25 mouse cellular contexts compared by ENCODE assay signal in the genomic region with DNA sequence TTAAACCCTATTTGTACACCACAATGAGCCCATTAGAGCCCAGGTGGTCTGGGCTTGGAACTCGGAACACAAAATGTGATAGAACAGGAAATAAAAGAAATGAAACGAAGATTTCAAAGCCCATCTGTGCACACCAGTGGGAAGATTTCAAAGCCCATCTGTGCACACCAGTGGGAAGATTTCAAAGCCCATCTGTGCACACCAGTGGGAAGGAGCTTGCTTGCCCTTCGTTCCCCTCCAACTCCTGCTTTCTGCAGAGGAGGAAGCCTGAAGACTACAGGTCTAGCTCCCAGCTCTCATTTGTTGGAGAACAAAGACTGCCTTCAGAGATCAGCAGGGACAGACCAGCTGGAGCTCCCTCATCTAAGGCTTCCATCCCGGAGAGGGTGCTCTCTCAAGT. TPM values are rescaled to one million over a fixed set of nuclear protein-coding genes. Genes with fewer than 3 reads are reported as not detected.
DNase-seq lines count a peak whose midpoint lies in the region; ATAC-seq and TF ChIP-seq lines count a peak whose summit lies in the region.
"Not testable (repeated sequence)": the region's sequence is repeated elsewhere in the genome, so short reads cannot be mapped to it uniquely, and the experiment has no call there.
"Had no signal": no experiment of that assay in that cellular context is flagged by ENCODE, and none has a peak within 500 bp of the region (broad histone marks: within the 10 kb centered on the region; RNA-seq: fewer than 3 reads in every experiment).

No protein-coding gene starts in this region.

- H3K9me3 ChIP-seq in forebrain, embryonic 16.5 days (ENCODE audit: control insufficient read depth, low read length); heart, embryonic 12.5 days (replicated peaks); hindbrain, postnatal 0 days (ENCODE audit: low read length); neural tube, embryonic 15.5 days (replicated peaks): not testable (repeated sequence)

- not testable (repeated sequence) for H3K4me2 ChIP-seq in forebrain, embryonic 16.5 days (ENCODE audit: low read length); hindbrain, postnatal 0 days (ENCODE audit: low read depth, low read length); neural tube, embryonic 15.5 days
- peak overlapping the region; percentile 34; the same call in 1 of the 2 replicates for H3K4me2 ChIP-seq in heart, embryonic 12.5 days

- not testable (repeated sequence) for H3K4me3 ChIP-seq in forebrain, embryonic 16.5 days (replicated peaks; ENCODE audit: low read length); heart, embryonic 12.5 days; hindbrain, postnatal 0 days (ENCODE audit: low read length); neural tube, embryonic 15.5 days (replicated peaks)
- peak overlapping the region; percentile 23; the same call in 1 of the 2 replicates for H3K4me3 ChIP-seq in spleen, adult 2 months (ENCODE audit: extremely low read depth, insufficient read depth, insufficient read length)

- WGBS in forebrain, embryonic 16.5 days = 19% methylated on average over 4 of the region's 4 CpGs
- WGBS in heart, embryonic 12.5 days = 54% methylated on average over 4 of the region's 4 CpGs
- WGBS in hindbrain, postnatal 0 days = 32% methylated on average over 4 of the region's 4 CpGs
- 44% methylated on average over 4 of the region's 4 CpGs for WGBS in neural tube, embryonic 15.5 days
- WGBS in spleen, adult 2 months = 49% methylated on average over 4 of the region's 4 CpGs

- H3K27ac ChIP-seq in forebrain, embryonic 16.5 days (ENCODE audit: low read length); heart, embryonic 12.5 days (ENCODE audit: poor library complexity, severe bottlenecking); hindbrain, postnatal 0 days; neural tube, embryonic 15.5 days (replicated peaks); spleen, adult 2 months (ENCODE audit: insufficient read depth, low read length): not testable (repeated sequence)

- not testable (repeated sequence) for H3K9ac ChIP-seq in forebrain, embryonic 16.5 days (replicated peaks; ENCODE audit: low read depth, low read length); heart, embryonic 12.5 days; hindbrain, postnatal 0 days (replicated peaks; ENCODE audit: low read length); neural tube, embryonic 15.5 days (replicated peaks)

- H3K4me1 ChIP-seq in forebrain, embryonic 16.5 days (replicated peaks; ENCODE audit: control insufficient read depth, insufficient read depth, low read length); heart, embryonic 12.5 days (replicated peaks); hindbrain, postnatal 0 days (ENCODE audit: insufficient read depth, low read length); neural tube, embryonic 15.5 days; spleen, adult 2 months (ENCODE audit: control insufficient read depth, insufficient read depth, insufficient read length): not testable (repeated sequence)

- not testable (repeated sequence) for H3K36me3 ChIP-seq in forebrain, embryonic 16.5 days (ENCODE audit: control insufficient read depth, insufficient read depth); heart, embryonic 12.5 days; hindbrain, postnatal 0 days (ENCODE audit: insufficient read depth, low read length); neural tube, embryonic 15.5 days; spleen, adult 2 months (ENCODE audit: control insufficient read depth, insufficient read depth, low read length)

- not testable (repeated sequence) for TF ChIP-seq CTCF in hindbrain, postnatal 0 days (IDR thresholded peaks at IDR 0.05; ENCODE audit: low read depth); spleen, adult 2 months (IDR thresholded peaks at IDR 0.05; ENCODE audit: extremely low read depth, insufficient read depth, insufficient read length, insufficient replicate concordance)

- H3K27me3 ChIP-seq in forebrain, embryonic 16.5 days (replicated peaks; ENCODE audit: control insufficient read depth, insufficient read depth, low read length); heart, embryonic 12.5 days (replicated peaks); hindbrain, postnatal 0 days (ENCODE audit: insufficient read depth, low read length); neural tube, embryonic 15.5 days (replicated peaks); spleen, adult 2 months (ENCODE audit: control insufficient read depth, insufficient read depth, low read length): not testable (repeated sequence)

- ATAC-seq in forebrain, embryonic 16.5 days = 0 out of 2 replicates have a peak, but pooled peaks have one; percentile 23
- not testable (repeated sequence) for ATAC-seq in heart, embryonic 12.5 days (ENCODE audit: insufficient number of reproducible peaks, low FRiP score)
- peak; percentile 39; the same call in 1 of the 2 replicates for ATAC-seq in hindbrain, postnatal 0 days
- peak; percentile 50; the same call in 1 of the 2 replicates for ATAC-seq in neural tube, embryonic 15.5 days (ENCODE audit: low FRiP score)

- TF ChIP-seq POLR2A in spleen, adult 2 months (IDR thresholded peaks at IDR 0.05; ENCODE audit: low read depth, low read length) = not testable (repeated sequence)

- DNase-seq in hindbrain, postnatal 0 days (ENCODE audit: low spot score); spleen, adult 2 months (ENCODE audit: low read depth in 1 of 2, low spot score in 2 of 2): not testable (repeated sequence)
- DNase-seq in layer of hippocampus, adult 8-10 months (ENCODE audit: low spot score in 2 of 2) = peak; percentile 30 to 48
- peak; percentile 12 to 47 for DNase-seq in layer of hippocampus, postnatal 36 days

RNA-seq across cellular contexts. Expression of gene Rnase2b, which starts 10.9 kb away (rescaled TPM):
- not detected in 2 replicates for polyA plus RNA-seq in forebrain, embryonic 16.5 days (2015; fragmentation: Nextera tagmentation; extraction: Ambion mirVana)
- not detected in 2 replicates for polyA plus RNA-seq in heart, embryonic 12.5 days (2016; fragmentation: Nextera tagmentation; extraction: Ambion mirVana)
- not detected in 2 replicates for total RNA-seq in hindbrain, postnatal 0 days (2014; rRNA removed)
- not detected in 2 replicates for polyA plus RNA-seq in hindbrain, postnatal 0 days (2015; fragmentation: Nextera tagmentation; extraction: Ambion mirVana)
- under 1 TPM in 1 of 4 experiments, not detected in 3; 0.74 TPM for total RNA-seq in layer of hippocampus, adult 8-10 months (2022)
- total RNA-seq in layer of hippocampus, postnatal 36 days (2021) = not detected
- polyA plus RNA-seq in neural tube, embryonic 15.5 days (2015; fragmentation: Nextera tagmentation; extraction: Ambion mirVana) = not detected in 2 replicates
- not detected in 2 replicates for polyA plus RNA-seq in spleen, adult 2 months (2012; rRNA removed)
- total RNA-seq: adrenal gland, adult 8-10 months; gastrocnemius, postnatal 36 days; heart, adult 2 months; hematopoietic stem cell, adult 5-6 weeks; liver, adult 2 months; midbrain, postnatal 0 days; neutrophil, adult 5-6 weeks had no signal
- polyA plus RNA-seq: activated CD4-positive, CD25-positive, alpha-beta regulatory T cell, adult 4 months; C2C12; cerebellum, adult 2 months; embryonic facial prominence, embryonic 13.5 days; erythroblast, embryonic 14.5 days; forebrain, embryonic 12.5 days; heart, adult 2 months; heart, postnatal 0 days; kidney, embryonic 16.5 days; limb, embryonic 11.5 days; liver, adult 2 months; midbrain, embryonic 11.5 days; midbrain, postnatal 0 days; stomach, embryonic 15.5 days had no signal

RNA-seq across cellular contexts. Expression of gene Ang2, which starts 26.0 kb away (rescaled TPM):
- not detected in 2 replicates for polyA plus RNA-seq in forebrain, embryonic 16.5 days (2015; fragmentation: Nextera tagmentation; extraction: Ambion mirVana)
- polyA plus RNA-seq in heart, embryonic 12.5 days (2016; fragmentation: Nextera tagmentation; extraction: Ambion mirVana) = not detected in 2 replicates
- total RNA-seq in hindbrain, postnatal 0 days (2014; rRNA removed) = not detected in 2 replicates
- polyA plus RNA-seq in hindbrain, postnatal 0 days (2015; fragmentation: Nextera tagmentation; extraction: Ambion mirVana) = not detected in 2 replicates
- not detected for total RNA-seq in layer of hippocampus, adult 8-10 months (2022)
- not detected for total RNA-seq in layer of hippocampus, postnatal 36 days (2021)
- not detected in 2 replicates for polyA plus RNA-seq in neural tube, embryonic 15.5 days (2015; fragmentation: Nextera tagmentation; extraction: Ambion mirVana)
- polyA plus RNA-seq in spleen, adult 2 months (2012; rRNA removed) = 0.09 TPM in 1 of 2 replicates, not detected in the other
- total RNA-seq: adrenal gland, adult 8-10 months; gastrocnemius, postnatal 36 days; heart, adult 2 months; hematopoietic stem cell, adult 5-6 weeks; liver, adult 2 months; midbrain, postnatal 0 days; neutrophil, adult 5-6 weeks had no signal
- polyA plus RNA-seq: activated CD4-positive, CD25-positive, alpha-beta regulatory T cell, adult 4 months; cerebellum, adult 2 months; embryonic facial prominence, embryonic 13.5 days; erythroblast, embryonic 14.5 days; forebrain, embryonic 12.5 days; heart, adult 2 months; heart, postnatal 0 days; kidney, embryonic 16.5 days; limb, embryonic 11.5 days; liver, adult 2 months; midbrain, embryonic 11.5 days; midbrain, postnatal 0 days; stomach, embryonic 15.5 days had no signal

RNA-seq across cellular contexts. Expression of gene Rnase1, which starts 26.4 kb away (rescaled TPM):
- 0.50 TPM in 1 of 2 replicates, not detected in the other for polyA plus RNA-seq in forebrain, embryonic 16.5 days (2015; fragmentation: Nextera tagmentation; extraction: Ambion mirVana)
- 0.19 TPM in 1 of 2 replicates, not detected in the other for polyA plus RNA-seq in heart, embryonic 12.5 days (2016; fragmentation: Nextera tagmentation; extraction: Ambion mirVana)
- total RNA-seq in hindbrain, postnatal 0 days (2014; rRNA removed) = 0.16 and 0.18 TPM in 2 replicates
- 1.6 and 2.4 TPM in 2 replicates for polyA plus RNA-seq in hindbrain, postnatal 0 days (2015; fragmentation: Nextera tagmentation; extraction: Ambion mirVana)
- 1 to 10 TPM; 2.7 to 5.0 (median 3.1) TPM for total RNA-seq in layer of hippocampus, adult 8-10 months (2022)
- 1 to 10 TPM; 1.3 to 2.1 TPM for total RNA-seq in layer of hippocampus, postnatal 36 days (2021)
- polyA plus RNA-seq in neural tube, embryonic 15.5 days (2015; fragmentation: Nextera tagmentation; extraction: Ambion mirVana) = 1.1 and 1.5 TPM in 2 replicates
- 1,669 and 1,717 TPM in 2 replicates for polyA plus RNA-seq in spleen, adult 2 months (2012; rRNA removed)
- total RNA-seq: gastrocnemius, postnatal 36 days; hematopoietic stem cell, adult 5-6 weeks; neutrophil, adult 5-6 weeks had no signal
- polyA plus RNA-seq: activated CD4-positive, CD25-positive, alpha-beta regulatory T cell, adult 4 months; C2C12; embryonic facial prominence, embryonic 13.5 days; erythroblast, embryonic 14.5 days; forebrain, embryonic 12.5 days; midbrain, embryonic 11.5 days had no signal

RNA-seq across cellular contexts. Expression of gene Ear14, which starts 30.2 kb away (rescaled TPM):
- polyA plus RNA-seq in forebrain, embryonic 16.5 days (2015; fragmentation: Nextera tagmentation; extraction: Ambion mirVana) = not detected in 2 replicates
- not detected in 2 replicates for polyA plus RNA-seq in heart, embryonic 12.5 days (2016; fragmentation: Nextera tagmentation; extraction: Ambion mirVana)
- not detected in 2 replicates for total RNA-seq in hindbrain, postnatal 0 days (2014; rRNA removed)
- not detected in 2 replicates for polyA plus RNA-seq in hindbrain, postnatal 0 days (2015; fragmentation: Nextera tagmentation; extraction: Ambion mirVana)
- total RNA-seq in layer of hippocampus, adult 8-10 months (2022) = not detected
- under 1 TPM in 1 of 2 experiments, not detected in 1; 0.37 TPM for total RNA-seq in layer of hippocampus, postnatal 36 days (2021)
- not detected in 2 replicates for polyA plus RNA-seq in neural tube, embryonic 15.5 days (2015; fragmentation: Nextera tagmentation; extraction: Ambion mirVana)
- not detected in 2 replicates for polyA plus RNA-seq in spleen, adult 2 months (2012; rRNA removed)
- total RNA-seq: adrenal gland, adult 8-10 months; gastrocnemius, postnatal 36 days; heart, adult 2 months; hematopoietic stem cell, adult 5-6 weeks; liver, adult 2 months; midbrain, postnatal 0 days; neutrophil, adult 5-6 weeks had no signal
- polyA plus RNA-seq: activated CD4-positive, CD25-positive, alpha-beta regulatory T cell, adult 4 months; C2C12; cerebellum, adult 2 months; embryonic facial prominence, embryonic 13.5 days; erythroblast, embryonic 14.5 days; forebrain, embryonic 12.5 days; heart, adult 2 months; heart, postnatal 0 days; kidney, embryonic 16.5 days; limb, embryonic 11.5 days; liver, adult 2 months; midbrain, embryonic 11.5 days; midbrain, postnatal 0 days; stomach, embryonic 15.5 days had no signal

RNA-seq across cellular contexts. Expression of gene Rnase6, which starts 49.2 kb away (rescaled TPM):
- 0.22 and 0.77 TPM in 2 replicates for polyA plus RNA-seq in forebrain, embryonic 16.5 days (2015; fragmentation: Nextera tagmentation; extraction: Ambion mirVana)
- 0.29 TPM in 1 of 2 replicates, not detected in the other for polyA plus RNA-seq in heart, embryonic 12.5 days (2016; fragmentation: Nextera tagmentation; extraction: Ambion mirVana)
- 0.52 and 1.3 TPM in 2 replicates for total RNA-seq in hindbrain, postnatal 0 days (2014; rRNA removed)
- polyA plus RNA-seq in hindbrain, postnatal 0 days (2015; fragmentation: Nextera tagmentation; extraction: Ambion mirVana) = 1.0 TPM in 2 replicates
- total RNA-seq in layer of hippocampus, adult 8-10 months (2022) = under 1 TPM in 2 of 4 experiments, not detected in 2; 0.45 to 0.50 TPM
- total RNA-seq in layer of hippocampus, postnatal 36 days (2021) = under 1 TPM in 1 of 2 experiments, not detected in 1; 0.65 TPM
- 1.0 and 2.2 TPM in 2 replicates for polyA plus RNA-seq in neural tube, embryonic 15.5 days (2015; fragmentation: Nextera tagmentation; extraction: Ambion mirVana)
- 90.3 and 109 TPM in 2 replicates for polyA plus RNA-seq in spleen, adult 2 months (2012; rRNA removed)
- polyA plus RNA-seq: C2C12 had no signal

Comparison
In these comparisons a context has a peak if more than half of its experiments do, and no peak if none do; other contexts are left out.
1. RNA of gene Rnase1, which starts 26.4 kb away (polyA plus RNA-seq): 1,669 to 1,717 TPM in spleen, adult 2 months; 1.6 to 2.4 TPM in hindbrain, postnatal 0 days, 1.1 to 1.5 TPM in neural tube, embryonic 15.5 days, 0.50 TPM in forebrain, embryonic 16.5 days and 0.19 TPM in heart, embryonic 12.5 days; every median in the first group is over 100 times any median in the second.